Mouse (Mus musculus) cerebellum, adult 11 months (tissue): Measurements from ENCODE around the gene Llcfc1.

Source experiments
- DNase-seq: peaks from one replicate; pipeline ENCODE4 v3.0.0; 2022

The Llcfc1 gene

GRCm38 (mm10) chr6:41706275-41706674 lies 22.0 kb downstream of the Llcfc1 start:
- no peak for DNase-seq

- no peak for DNase-seq
Observed at GRCm38 (mm10) chr6:41710281-41710680, 26.1 kb downstream of the Llcfc1 start.

- no peak for DNase-seq
Observed at GRCm38 (mm10) chr6:41721430-41721829, 37.2 kb downstream of the Llcfc1 start.

- DNase-seq: no peak
Observed at GRCm38 (mm10) chr6:41727989-41728609, 43.9 kb downstream of the Llcfc1 start.

GRCm38 (mm10) chr6:41734719-41735470 lies 50.7 kb downstream of the Llcfc1 start:
- no peak for DNase-seq
